9 mouse cellular contexts compared by ENCODE assay signal in genomic region chr12:110187246-110188135, GRCm38 (mm10).
A peak's percentile ranks its signal among the peaks of the same experiment; 100 is the strongest.
DNase-seq lines count a peak whose midpoint lies in the region; ATAC-seq and TF ChIP-seq lines count a peak whose summit lies in the region.
"Had no signal": no experiment of that assay in that cellular context is flagged by ENCODE, and none has a peak within 500 bp of the region (broad histone marks: within the 10 kb centered on the region; RNA-seq: fewer than 3 reads in every experiment).

No protein-coding gene starts in this region.

- TF ChIP-seq EP300 in liver, postnatal 0 days (IDR thresholded peaks at IDR 0.05; ENCODE audit: low read depth), result no peak

- no peaks in the 10 kb centered on the region for H3K36me3 ChIP-seq in liver, embryonic 12.5 days
- no peaks in the 10 kb centered on the region for H3K36me3 ChIP-seq in liver, postnatal 0 days (replicated peaks; ENCODE audit: insufficient read depth, low read length)
- H3K36me3 ChIP-seq in forebrain, embryonic 14.5 days (ENCODE audit: control insufficient read depth, insufficient read depth, low read length), result no peaks in the 10 kb centered on the region
- H3K36me3 ChIP-seq in limb, embryonic 13.5 days, result no peaks in the 10 kb centered on the region
- no peaks in the 10 kb centered on the region for H3K36me3 ChIP-seq in stomach, embryonic 16.5 days (ENCODE audit: control insufficient read depth, insufficient read depth, low read length)

- no peaks in the 10 kb centered on the region for H3K4me1 ChIP-seq in liver, embryonic 12.5 days
- no peaks in the 10 kb centered on the region for H3K4me1 ChIP-seq in liver, postnatal 0 days (ENCODE audit: insufficient read depth)
- peaks cover 22% of the 10 kb centered on the region for H3K4me1 ChIP-seq in forebrain, embryonic 14.5 days (ENCODE audit: control insufficient read depth, insufficient read depth, low read length)
- H3K4me1 ChIP-seq in limb, embryonic 13.5 days, result peaks cover 21% of the 10 kb centered on the region
- H3K4me1 ChIP-seq in stomach, embryonic 16.5 days (ENCODE audit: control insufficient read depth, insufficient read depth, low read length), result peaks cover 8% of the 10 kb centered on the region

- peaks cover 81% of the 10 kb centered on the region for H3K27me3 ChIP-seq in liver, embryonic 12.5 days (replicated peaks)
- peaks cover 39% of the 10 kb centered on the region for H3K27me3 ChIP-seq in liver, postnatal 0 days (ENCODE audit: insufficient read depth, low read length)
- peaks cover 26% of the 10 kb centered on the region for H3K27me3 ChIP-seq in forebrain, embryonic 14.5 days (replicated peaks; ENCODE audit: control insufficient read depth, insufficient read depth, low read length)
- H3K27me3 ChIP-seq in limb, embryonic 13.5 days, result peaks cover 96% of the 10 kb centered on the region
- H3K27me3 ChIP-seq in stomach, embryonic 16.5 days (ENCODE audit: control insufficient read depth, insufficient read depth, low read length), result peaks cover 47% of the 10 kb centered on the region

- no peak overlapping the region for H3K27ac ChIP-seq in liver, embryonic 12.5 days
- H3K27ac ChIP-seq in liver, postnatal 0 days (ENCODE audit: low read depth), result no peak overlapping the region
- peak overlapping the region; percentile 84 for H3K27ac ChIP-seq in forebrain, embryonic 14.5 days (ENCODE audit: low read depth, low read length)
- H3K27ac ChIP-seq in limb, embryonic 13.5 days, result no peak overlapping the region
- no peak overlapping the region for H3K27ac ChIP-seq in stomach, embryonic 16.5 days (ENCODE audit: low read length)
- no peak overlapping the region for H3K27ac ChIP-seq in gastrocnemius, adult 2 months

- H3K4me3 ChIP-seq in liver, embryonic 12.5 days, result no peak overlapping the region
- H3K4me3 ChIP-seq in liver, postnatal 0 days (ENCODE audit: low read depth, low read length), result no peak overlapping the region
- H3K4me3 ChIP-seq in forebrain, embryonic 14.5 days (ENCODE audit: low read depth, low read length), result peak overlapping the region; percentile 29
- H3K4me3 ChIP-seq in limb, embryonic 13.5 days, result peak overlapping the region; percentile 19
- H3K4me3 ChIP-seq in stomach, embryonic 16.5 days (replicated peaks; ENCODE audit: low read length), result no peak overlapping the region
- no peak overlapping the region for H3K4me3 ChIP-seq in gastrocnemius, adult 2 months

- WGBS in liver, embryonic 12.5 days (ENCODE audit: insufficient replicate concordance), result 4% methylated on average over 49 of the region's 49 CpGs
- 5% methylated on average over 49 of the region's 49 CpGs for WGBS in liver, postnatal 0 days (ENCODE audit: insufficient replicate concordance)
- WGBS in forebrain, embryonic 14.5 days, result under 1% methylated on average over 47 of the region's 49 CpGs
- WGBS in limb, embryonic 13.5 days, result under 1% methylated on average over 49 of the region's 49 CpGs
- 6% methylated on average over 49 of the region's 49 CpGs for WGBS in stomach, embryonic 16.5 days

- intact Hi-C loops in gastrocnemius, adult 2 months (cut with DNase I), result no loop called here

- no peak overlapping the region for H3K9ac ChIP-seq in liver, embryonic 12.5 days
- no peak overlapping the region for H3K9ac ChIP-seq in liver, postnatal 0 days (replicated peaks)
- peak overlapping the region; percentile 62 for H3K9ac ChIP-seq in forebrain, embryonic 14.5 days (ENCODE audit: low read length)
- H3K9ac ChIP-seq in limb, embryonic 13.5 days, result no peak overlapping the region; the same call in 1 of the 2 replicates
- no peak overlapping the region for H3K9ac ChIP-seq in stomach, embryonic 16.5 days (ENCODE audit: low read length)

- H3K9me3 ChIP-seq in liver, embryonic 12.5 days (replicated peaks), result no peaks in the 10 kb centered on the region
- H3K9me3 ChIP-seq in liver, postnatal 0 days (ENCODE audit: low read length), result no peaks in the 10 kb centered on the region
- no peaks in the 10 kb centered on the region for H3K9me3 ChIP-seq in forebrain, embryonic 14.5 days (replicated peaks; ENCODE audit: control insufficient read depth, low read length)
- H3K9me3 ChIP-seq in limb, embryonic 13.5 days, result no peaks in the 10 kb centered on the region
- no peaks in the 10 kb centered on the region for H3K9me3 ChIP-seq in stomach, embryonic 16.5 days (replicated peaks; ENCODE audit: control insufficient read depth, low read length)

- H3K4me2 ChIP-seq in liver, embryonic 12.5 days, result peak overlapping the region; percentile 38
- H3K4me2 ChIP-seq in liver, postnatal 0 days (ENCODE audit: low read depth, low read length), result no peak overlapping the region
- peak overlapping the region; percentile 50 for H3K4me2 ChIP-seq in forebrain, embryonic 14.5 days (ENCODE audit: low read length)
- H3K4me2 ChIP-seq in limb, embryonic 13.5 days (replicated peaks), result peak overlapping the region; percentile 46
- H3K4me2 ChIP-seq in stomach, embryonic 16.5 days (ENCODE audit: low read depth, low read length), result peak overlapping the region; percentile 11; the same call in 1 of the 2 replicates

- DNase-seq in liver, postnatal 0 days, result no peak
- peak; percentile 37 for DNase-seq in forebrain, embryonic 14.5 days (ENCODE audit: low spot score)
- DNase-seq in urinary bladder, postnatal 10 days (ENCODE audit: low spot score), result no peak
- DNase-seq in adrenal gland, postnatal 25 days, result no peak
- DNase-seq in gastrocnemius, adult 2 months, result no peak
- DNase-seq: layer of hippocampus, postnatal 36 days had no signal

- no peak for ATAC-seq in liver, embryonic 12.5 days
- no peak for ATAC-seq in liver, postnatal 0 days
- ATAC-seq in forebrain, embryonic 14.5 days, result peak; percentile 59
- ATAC-seq in limb, embryonic 13.5 days (ENCODE audit: low FRiP score, low read depth), result no peak
- 0 out of 2 replicates have a peak, but pooled peaks have one; percentile 21 for ATAC-seq in stomach, embryonic 16.5 days (ENCODE audit: insufficient read depth, low FRiP score)

- no peak for TF ChIP-seq CTCF in liver, postnatal 0 days (IDR thresholded peaks at IDR 0.05; ENCODE audit: low read depth)
- TF ChIP-seq CTCF in gastrocnemius, adult 2 months (IDR thresholded peaks at IDR 0.05), result no peak

Comparison
In these comparisons a context has a peak if more than half of its experiments do, and no peak if none do; other contexts are left out.
1. ATAC-seq: peak in forebrain, embryonic 14.5 days (single experiment) and stomach, embryonic 16.5 days (single experiment); none in liver, embryonic 12.5 days (single experiment), liver, postnatal 0 days (single experiment) and limb, embryonic 13.5 days (single experiment).
2. H3K4me3 ChIP-seq: peak in forebrain, embryonic 14.5 days (single experiment) and limb, embryonic 13.5 days (single experiment); none in liver, embryonic 12.5 days (single experiment), liver, postnatal 0 days (single experiment), stomach, embryonic 16.5 days (single experiment) and gastrocnemius, adult 2 months (single experiment).